Mouse (Mus musculus) T-helper 1 cell (primary cell): ENCODE data around the gene Samd11.

Source experiments
- in situ Hi-C: fragments of 300-600 bp; cut with MboI, MseI; formaldehyde crosslinking; loops from one replicate; pipeline ENCODE4 v1.15.1; 2025; ENCODE audit warnings: high pct_unique_total_duplicates

Gene Samd11

GRCm38 (mm10) chr4:156213134-156213533 lies 42.3 kb downstream of the Samd11 start:
- in situ Hi-C loops: no loop called here

GRCm38 (mm10) chr4:156209963-156210635 lies 45.4 kb downstream of the Samd11 start:
- in situ Hi-C loops: no loop called here

GRCm38 (mm10) chr4:156208872-156209271 lies 46.6 kb downstream of the Samd11 start:
- in situ Hi-C loops: no loop called here

GRCm38 (mm10) chr4:156203413-156204131 lies 51.9 kb downstream of the Samd11 start:
- in situ Hi-C loops: no loop called here

GRCm38 (mm10) chr4:156203001-156203412 lies 52.5 kb downstream of the Samd11 start, which contains the start of gene AW011738:
Gene AW011738 (plus strand): TSS chr4:156203304.
- in situ Hi-C loops: no loop called here

- in situ Hi-C loops: no loop called here
Observed at GRCm38 (mm10) chr4:156202462-156202893, 53.0 kb downstream of the Samd11 start.

- in situ Hi-C loops: no loop called here
Observed at GRCm38 (mm10) chr4:156200623-156201475, 54.6 kb downstream of the Samd11 start, which contains the start of gene Isg15. Gene Isg15 (minus strand): TSS chr4:156200818.

GRCm38 (mm10) chr4:156197829-156198205 lies 57.6 kb downstream of the Samd11 start:
- in situ Hi-C loops: no loop called here

- in situ Hi-C loops: no loop called here
Observed at GRCm38 (mm10) chr4:156197131-156197828, 58.2 kb downstream of the Samd11 start, which contains the start of gene Agrn. Gene Agrn (minus strand): TSS chr4:156197488.
